Mouse (Mus musculus): ENCODE results near the gene Gm42669. TPM values are rescaled to one million over a fixed set of nuclear protein-coding genes. Genes with fewer than 3 reads are reported as not detected.

The Gm42669 gene
- polyA plus RNA-seq, 1 experiment from 2014 or later = 0.73 TPM

GRCm38 (mm10) chr5:107541696-107542095 is 34.3 kb downstream of the Gm42669 start:
- Histone ChIP-seq H3K36me3 (ENCODE audit: control insufficient read depth, insufficient read depth, low read length) (no peaks in the 10 kb centered on the region), H3K4me3 (ENCODE audit: low read depth, low read length) (no peak overlapping the region), H3K4me2 (ENCODE audit: low read length) (no peak overlapping the region), H3K9ac (ENCODE audit: low read depth, low read length) (no peak overlapping the region), H3K4me1 (ENCODE audit: control insufficient read depth, insufficient read depth, low read length) (no peaks in the 10 kb centered on the region), H3K27ac (ENCODE audit: low read length) (no peak overlapping the region), H3K27me3 (ENCODE audit: control insufficient read depth, insufficient read depth, low read depth, low read length) (no peaks in the 10 kb centered on the region), H3K9me3 (replicated peaks; ENCODE audit: control insufficient read depth, low read length, poor library complexity, severe bottlenecking) (no peaks in the 10 kb centered on the region)
- no peak for ATAC-seq
- WGBS = 17% methylated on average over 7 of the region's 7 CpGs

GRCm38 (mm10) chr5:107545927-107546326 is 38.5 kb downstream of the Gm42669 start:
- Histone ChIP-seq H3K4me3 (ENCODE audit: low read depth, low read length) (no peak overlapping the region), H3K4me2 (ENCODE audit: low read length) (no peak overlapping the region), H3K36me3 (ENCODE audit: control insufficient read depth, insufficient read depth, low read length) (peaks cover 11% of the 10 kb centered on the region), H3K9ac (ENCODE audit: low read depth, low read length) (no peak overlapping the region), H3K9me3 (replicated peaks; ENCODE audit: control insufficient read depth, low read length, poor library complexity, severe bottlenecking) (no peaks in the 10 kb centered on the region), H3K4me1 (ENCODE audit: control insufficient read depth, insufficient read depth, low read length) (no peaks in the 10 kb centered on the region), H3K27me3 (ENCODE audit: control insufficient read depth, insufficient read depth, low read depth, low read length) (no peaks in the 10 kb centered on the region), H3K27ac (ENCODE audit: low read length) (no peak overlapping the region)
- 88% methylated on average over 4 of the region's 4 CpGs for WGBS
- no peak for ATAC-seq

DNA sequence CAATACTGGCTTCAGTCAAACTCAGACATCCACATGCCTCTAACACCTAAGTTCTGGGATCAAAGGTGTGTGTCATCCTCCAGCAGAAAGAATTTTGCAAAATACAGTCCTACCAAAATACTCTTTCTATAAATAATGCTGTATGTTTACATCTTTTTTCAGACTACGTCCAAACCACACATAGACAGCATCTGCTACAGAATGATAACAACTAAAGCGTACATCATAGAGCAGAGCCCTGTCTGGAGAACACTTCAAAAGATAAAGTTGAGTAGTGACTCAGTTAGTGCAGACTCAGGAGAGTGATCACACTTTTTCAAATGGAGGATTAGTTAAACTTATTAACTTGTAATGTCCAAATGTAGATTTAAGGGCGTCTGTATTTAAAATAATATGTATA is 40.5 kb downstream of the Gm42669 start:
- no peak overlapping the region for H3K4me2 ChIP-seq (ENCODE audit: low read length)
- H3K4me3 ChIP-seq (ENCODE audit: low read depth, low read length) = no peak overlapping the region
- H3K27me3 ChIP-seq (ENCODE audit: control insufficient read depth, insufficient read depth, low read depth, low read length) = no peaks in the 10 kb centered on the region
- no peaks in the 10 kb centered on the region for H3K9me3 ChIP-seq (replicated peaks; ENCODE audit: control insufficient read depth, low read length, poor library complexity, severe bottlenecking)
- H3K9ac ChIP-seq (ENCODE audit: low read depth, low read length) = no peak overlapping the region
- H3K4me1 ChIP-seq (ENCODE audit: control insufficient read depth, insufficient read depth, low read length) = no peaks in the 10 kb centered on the region
- 90% methylated on average over 3 of the region's 3 CpGs for WGBS
- no peak for ATAC-seq
- H3K27ac ChIP-seq (ENCODE audit: low read length) = no peak overlapping the region
- H3K36me3 ChIP-seq (ENCODE audit: control insufficient read depth, insufficient read depth, low read length) = peaks cover 16% of the 10 kb centered on the region

GRCm38 (mm10) chr5:107548444-107548843 is 41.0 kb downstream of the Gm42669 start:
- Histone ChIP-seq H3K27me3 (ENCODE audit: control insufficient read depth, insufficient read depth, low read depth, low read length) (no peaks in the 10 kb centered on the region), H3K27ac (ENCODE audit: low read length) (no peak overlapping the region), H3K4me1 (ENCODE audit: control insufficient read depth, insufficient read depth, low read length) (no peaks in the 10 kb centered on the region), H3K9ac (ENCODE audit: low read depth, low read length) (no peak overlapping the region), H3K36me3 (ENCODE audit: control insufficient read depth, insufficient read depth, low read length) (peaks cover 16% of the 10 kb centered on the region), H3K4me2 (ENCODE audit: low read length) (no peak overlapping the region), H3K4me3 (ENCODE audit: low read depth, low read length) (no peak overlapping the region), H3K9me3 (replicated peaks; ENCODE audit: control insufficient read depth, low read length, poor library complexity, severe bottlenecking) (no peaks in the 10 kb centered on the region)
- WGBS = 92% methylated on average over 3 of the region's 3 CpGs
- no peak for ATAC-seq

- 95% methylated on average over 5 of the region's 5 CpGs for WGBS
- no peaks in the 10 kb centered on the region for H3K4me1 ChIP-seq (ENCODE audit: control insufficient read depth, insufficient read depth, low read length)
- no peak overlapping the region for H3K4me3 ChIP-seq (ENCODE audit: low read depth, low read length)
- no peak overlapping the region for H3K9ac ChIP-seq (ENCODE audit: low read depth, low read length)
- ATAC-seq = no peak
- no peak overlapping the region for H3K4me2 ChIP-seq (ENCODE audit: low read length)
- H3K27me3 ChIP-seq (ENCODE audit: control insufficient read depth, insufficient read depth, low read depth, low read length) = no peaks in the 10 kb centered on the region
- no peaks in the 10 kb centered on the region for H3K9me3 ChIP-seq (replicated peaks; ENCODE audit: control insufficient read depth, low read length, poor library complexity, severe bottlenecking)
- peaks cover 16% of the 10 kb centered on the region for H3K36me3 ChIP-seq (ENCODE audit: control insufficient read depth, insufficient read depth, low read length)
- H3K27ac ChIP-seq (ENCODE audit: low read length) = no peak overlapping the region
These were observed 46.9 kb downstream of the Gm42669 start for GRCm38 (mm10) chr5:107554336-107554735.

DNA sequence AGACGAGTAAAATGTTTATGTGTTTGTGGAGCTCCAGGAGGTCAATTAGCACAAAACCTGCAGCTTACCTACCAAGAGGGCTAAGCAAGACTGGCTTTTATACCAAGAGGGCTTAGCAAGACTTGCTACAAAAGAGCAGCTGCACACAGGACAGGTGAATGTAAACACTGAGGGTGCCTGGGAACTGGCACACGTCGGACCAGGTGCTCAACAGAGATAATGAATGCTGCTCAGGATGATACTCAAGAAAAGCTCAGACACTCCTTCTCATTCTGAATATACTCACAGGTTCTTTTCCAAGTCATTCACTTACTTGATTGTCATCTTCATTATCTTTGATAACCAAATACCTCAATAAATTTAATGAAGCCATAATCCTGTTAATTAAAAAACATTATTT is 49.5 kb downstream of the Gm42669 start:
- no peaks in the 10 kb centered on the region for H3K27me3 ChIP-seq (ENCODE audit: control insufficient read depth, insufficient read depth, low read depth, low read length)
- no peak overlapping the region for H3K9ac ChIP-seq (ENCODE audit: low read depth, low read length)
- H3K36me3 ChIP-seq (ENCODE audit: control insufficient read depth, insufficient read depth, low read length) = peaks cover 23% of the 10 kb centered on the region
- ATAC-seq = no peak
- 86% methylated on average over 3 of the region's 3 CpGs for WGBS
- no peaks in the 10 kb centered on the region for H3K4me1 ChIP-seq (ENCODE audit: control insufficient read depth, insufficient read depth, low read length)
- no peak overlapping the region for H3K4me2 ChIP-seq (ENCODE audit: low read length)
- H3K4me3 ChIP-seq (ENCODE audit: low read depth, low read length) = no peak overlapping the region
- H3K9me3 ChIP-seq (replicated peaks; ENCODE audit: control insufficient read depth, low read length, poor library complexity, severe bottlenecking) = no peaks in the 10 kb centered on the region
- no peak overlapping the region for H3K27ac ChIP-seq (ENCODE audit: low read length)

GRCm38 (mm10) chr5:107569148-107569547 is 61.7 kb downstream of the Gm42669 start:
- H3K4me2 ChIP-seq (ENCODE audit: low read length) = no peak overlapping the region
- H3K36me3 ChIP-seq (ENCODE audit: control insufficient read depth, insufficient read depth, low read length) = peaks cover 22% of the 10 kb centered on the region
- H3K9me3 ChIP-seq (replicated peaks; ENCODE audit: control insufficient read depth, low read length, poor library complexity, severe bottlenecking) = no peaks in the 10 kb centered on the region
- no peak overlapping the region for H3K9ac ChIP-seq (ENCODE audit: low read depth, low read length)
- H3K27me3 ChIP-seq (ENCODE audit: control insufficient read depth, insufficient read depth, low read depth, low read length) = no peaks in the 10 kb centered on the region
- no peak for ATAC-seq
- no peaks in the 10 kb centered on the region for H3K4me1 ChIP-seq (ENCODE audit: control insufficient read depth, insufficient read depth, low read length)
- no peak overlapping the region for H3K27ac ChIP-seq (ENCODE audit: low read length)
- 97% methylated on average over 9 of the region's 9 CpGs for WGBS
- no peak overlapping the region for H3K4me3 ChIP-seq (ENCODE audit: low read depth, low read length)

DNA sequence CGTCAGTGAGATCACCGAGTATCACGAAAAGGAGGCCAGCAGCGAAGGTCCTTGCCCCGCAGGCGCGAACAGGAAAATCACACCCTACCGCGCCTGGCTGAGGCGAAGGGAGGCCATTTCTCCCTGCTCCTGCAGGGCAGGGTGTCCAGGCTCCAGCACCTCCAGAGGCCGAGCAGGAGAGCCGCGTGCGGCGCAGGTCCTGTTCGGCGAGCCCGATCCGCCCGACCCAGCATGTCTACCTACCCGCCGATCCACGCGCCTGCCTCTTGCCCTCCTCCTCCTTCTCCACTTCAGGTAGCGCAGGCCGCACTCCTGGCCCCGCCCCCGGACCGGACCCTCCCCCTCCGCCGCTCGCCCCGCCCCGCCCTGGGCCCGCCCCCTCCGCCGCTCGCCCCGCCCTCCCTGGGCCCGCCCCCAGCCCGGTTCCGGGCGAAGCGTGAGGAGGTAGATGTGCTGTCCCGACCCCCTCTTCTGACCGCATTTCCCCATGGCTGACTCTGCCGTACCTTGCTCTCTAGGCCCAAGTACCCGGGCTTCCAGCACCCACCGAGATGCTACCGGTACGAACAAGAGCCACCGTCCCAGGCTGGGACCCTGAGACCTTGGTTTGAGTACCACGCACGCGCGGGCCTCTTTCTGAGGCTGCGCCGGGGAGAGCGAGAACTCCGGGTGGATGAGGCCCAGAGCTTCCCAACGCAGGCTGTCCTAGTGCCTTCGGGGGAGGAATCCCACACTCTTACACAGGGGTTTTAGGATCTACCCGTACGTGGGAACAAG is 90.1 kb downstream of the Gm42669 start, which contains the start of the genes Rpap2 and Glmn:
Gene Rpap2 (plus strand): TSS at position 73 of the 777 bp plus-strand sequence.
Gene Glmn (minus strand): TSS at position 588 of the 777 bp plus-strand sequence.
- Histone ChIP-seq H3K4me3 (ENCODE audit: low read depth, low read length) (peak within 1 kb of the TSS; percentile 76), H3K27ac (ENCODE audit: low read length) (peak within 1 kb of the TSS; percentile 86), H3K9me3 (replicated peaks; ENCODE audit: control insufficient read depth, low read length, poor library complexity, severe bottlenecking) (no peaks in the 10 kb centered on the region), H3K9ac (ENCODE audit: low read depth, low read length) (peak within 1 kb of the TSS; percentile 90), H3K27me3 (ENCODE audit: control insufficient read depth, insufficient read depth, low read depth, low read length) (no peaks in the 10 kb centered on the region), H3K36me3 (ENCODE audit: control insufficient read depth, insufficient read depth, low read length) (no peaks in the 10 kb centered on the region), H3K4me1 (ENCODE audit: control insufficient read depth, insufficient read depth, low read length) (peaks cover 9% of the 10 kb centered on the region), H3K4me2 (ENCODE audit: low read length) (peak within 1 kb of the TSS; percentile 61)
- WGBS = 1% methylated on average over 50 of the region's 64 CpGs
- peak; percentile 97 for ATAC-seq

DNA sequence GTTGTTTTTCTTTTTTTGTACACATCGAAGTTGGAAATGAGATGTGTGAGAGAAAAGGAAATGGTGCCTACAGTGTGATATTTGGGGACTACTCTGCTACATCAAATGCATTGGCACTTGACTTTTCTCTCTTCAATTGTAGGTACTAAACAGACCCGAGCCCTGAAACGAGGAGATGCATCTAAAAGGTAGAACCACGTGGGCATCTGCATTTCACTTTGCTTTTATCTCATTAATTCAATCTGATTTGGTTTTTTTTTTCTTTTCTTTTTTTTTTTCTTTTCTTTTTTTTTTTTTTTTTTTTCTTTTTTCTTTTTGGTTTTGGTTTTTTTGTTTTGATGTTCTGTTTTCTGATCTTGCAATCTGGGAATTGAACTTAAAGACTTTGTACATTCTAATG is 91.0 kb downstream of the Gm42669 start:
- H3K36me3 ChIP-seq (ENCODE audit: control insufficient read depth, insufficient read depth, low read length) = 0 out of 2 replicates have a peak, but pooled peaks cover 4% of the 10 kb centered on the region
- no peak for ATAC-seq
- peaks cover 9% of the 10 kb centered on the region for H3K4me1 ChIP-seq (ENCODE audit: control insufficient read depth, insufficient read depth, low read length)
- H3K4me2 ChIP-seq (ENCODE audit: low read length) = peak overlapping the region; percentile 61
- no peaks in the 10 kb centered on the region for H3K9me3 ChIP-seq (replicated peaks; ENCODE audit: control insufficient read depth, low read length, poor library complexity, severe bottlenecking)
- peak overlapping the region; percentile 76 for H3K4me3 ChIP-seq (ENCODE audit: low read depth, low read length)
- no peak overlapping the region; the same call in 1 of the 2 replicates for H3K9ac ChIP-seq (ENCODE audit: low read depth, low read length)
- no peaks in the 10 kb centered on the region for H3K27me3 ChIP-seq (ENCODE audit: control insufficient read depth, insufficient read depth, low read depth, low read length)
- 25% methylated on average over 4 of the region's 4 CpGs for WGBS
- H3K27ac ChIP-seq (ENCODE audit: low read length) = no peak overlapping the region
